Mouse (Mus musculus): ENCODE measurements around the gene Chpt1.

DNA sequence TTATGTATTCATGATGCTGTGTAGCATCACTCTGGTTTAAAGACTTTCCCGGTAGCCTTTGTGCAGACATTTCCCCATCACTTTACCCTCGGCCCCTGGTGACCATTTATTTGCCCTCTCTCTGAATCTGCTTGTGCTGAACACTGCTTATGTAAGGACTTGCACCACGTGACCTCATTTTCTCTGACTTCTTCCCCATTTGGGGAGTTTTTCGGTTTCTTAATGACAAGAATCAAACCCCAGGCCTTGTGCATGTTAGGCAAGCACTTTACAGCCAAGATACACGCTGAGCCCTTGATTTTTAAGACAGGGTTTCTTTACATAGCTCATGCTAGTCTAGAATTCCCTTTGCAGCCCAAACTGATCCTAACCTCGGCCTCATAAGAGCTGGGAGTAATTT, 62.6 kb downstream of the Chpt1 start:
- TF ChIP-seq POLR2A (IDR thresholded peaks at IDR 0.05; ENCODE audit: low read depth, low read length) (no peak), CTCF (IDR thresholded peaks at IDR 0.05; ENCODE audit: extremely low read depth, insufficient read depth, insufficient read length, insufficient replicate concordance) (no peak)
